Mouse (Mus musculus): ENCODE measurements around the gene Spryd3. TPM values are rescaled to one million over a fixed set of nuclear protein-coding genes. Genes with fewer than 3 reads are reported as not detected.

Gene Spryd3
- total RNA-seq, 1 experiment = 34.8 TPM

DNA sequence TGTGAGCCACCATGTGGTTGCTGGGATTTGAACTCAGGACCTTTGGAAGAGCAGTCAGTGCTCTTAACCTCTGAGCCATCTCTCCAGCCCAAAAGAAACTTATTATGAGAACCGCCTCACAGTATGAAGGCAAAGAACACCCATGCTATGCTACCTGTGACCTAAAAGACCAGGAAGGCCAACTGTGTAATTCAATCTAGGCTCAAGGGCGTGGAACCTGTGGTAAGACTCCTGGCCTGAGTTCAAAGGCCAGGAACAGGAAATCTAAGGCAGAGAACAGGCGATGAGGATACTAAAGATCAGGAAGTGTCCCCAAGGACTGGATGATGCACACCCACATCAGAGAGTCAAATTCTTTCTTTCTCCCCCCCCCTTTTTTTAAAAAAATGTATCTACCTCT is 37.5 kb upstream of the Spryd3 start:
- Histone ChIP-seq H3K36me3 (ENCODE audit: control insufficient read depth, insufficient read depth, low read length, poor library complexity, severe bottlenecking) (0 out of 2 replicates have a peak, but pooled peaks cover 6% of the 10 kb centered on the region), H3K4me1 (ENCODE audit: control insufficient read depth in 2 of 2, insufficient read depth in 2 of 2, low read length in 2 of 2, poor library complexity in 1 of 2) (peaks cover 3 to 10% of the 10 kb centered on the region in 2 experiments; a peak in 2 of 4 replicates), H3K9me3 (ENCODE audit: control insufficient read depth, insufficient read depth, low read depth, low read length) (no peaks in the 10 kb centered on the region), H3K9ac (ENCODE audit: insufficient read depth, low read depth, low read length, poor library complexity, severe bottlenecking) (no peak overlapping the region), H3K4me3 (ENCODE audit: insufficient read depth in 1 of 2, low read depth in 1 of 2, low read length in 2 of 2, poor library complexity in 1 of 2, severe bottlenecking in 1 of 2) (no peak overlapping the region), H3K27ac (ENCODE audit: insufficient read depth, low read depth, low read length, poor library complexity, severe bottlenecking) (no peak overlapping the region)
- in situ Hi-C loops (cut with MboI; ENCODE audit: low sequenced_read_pairs in 2 of 2, unreplicated experiment in 2 of 2) = no loop called here
- no peak for DNase-seq (ENCODE audit: low read depth, low spot score)
- TF ChIP-seq ZC3H11A (IDR thresholded peaks at IDR 0.05; ENCODE audit: borderline replicate concordance, low read depth, low read length) (no peak), ZNF384 (IDR thresholded peaks at IDR 0.05; ENCODE audit: low read depth, low read length) (no peak), CHD2 (IDR thresholded peaks at IDR 0.05; ENCODE audit: low read depth, low read length) (no peak), HCFC1 (IDR thresholded peaks at IDR 0.05; ENCODE audit: borderline replicate concordance, insufficient read depth, low read length) (no peak), MAFK (IDR thresholded peaks at IDR 0.05; ENCODE audit: insufficient read depth, low read depth, low read length) (no peak)

DNA sequence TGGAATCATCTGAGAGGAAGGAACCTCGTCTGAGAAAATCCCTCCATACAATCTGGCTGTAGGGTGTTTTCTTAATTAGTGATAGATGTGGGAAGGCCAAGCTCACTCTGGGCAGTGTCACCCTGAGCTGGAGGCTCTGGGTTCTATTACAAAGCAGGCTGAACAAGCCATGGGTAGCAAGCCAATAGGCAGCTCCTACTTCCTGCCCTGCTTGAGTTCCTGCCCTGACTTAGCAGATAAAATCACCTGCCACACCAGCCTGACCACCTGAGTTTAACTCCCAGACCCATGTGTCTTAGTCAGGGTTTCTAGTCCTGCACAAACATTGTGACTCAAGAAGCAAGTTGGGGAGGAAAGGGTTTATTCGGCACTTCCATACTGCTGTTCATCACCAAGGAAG is 33.0 kb upstream of the Spryd3 start:
- H3K9ac ChIP-seq (ENCODE audit: insufficient read depth, low read depth, low read length, poor library complexity, severe bottlenecking) = no peak overlapping the region
- 0 out of 2 replicates have a peak, but pooled peaks cover 1% of the 10 kb centered on the region for H3K36me3 ChIP-seq (ENCODE audit: control insufficient read depth, insufficient read depth, low read length, poor library complexity, severe bottlenecking)
- H3K4me1 ChIP-seq (ENCODE audit: control insufficient read depth in 2 of 2, insufficient read depth in 2 of 2, low read length in 2 of 2, poor library complexity in 1 of 2) = no peaks in the 10 kb centered on the region; a peak in 1 of 4 replicates
- DNase-seq (ENCODE audit: low read depth, low spot score) = no peak
- TF ChIP-seq MAFK (IDR thresholded peaks at IDR 0.05; ENCODE audit: insufficient read depth, low read depth, low read length) = no peak
- no peak overlapping the region for H3K4me3 ChIP-seq (ENCODE audit: insufficient read depth in 1 of 2, low read depth in 1 of 2, low read length in 2 of 2, poor library complexity in 1 of 2, severe bottlenecking in 1 of 2)
- H3K9me3 ChIP-seq (ENCODE audit: control insufficient read depth, insufficient read depth, low read depth, low read length) = no peaks in the 10 kb centered on the region
- no peak overlapping the region for H3K27ac ChIP-seq (ENCODE audit: insufficient read depth, low read depth, low read length, poor library complexity, severe bottlenecking)
- in situ Hi-C loops (cut with MboI; ENCODE audit: low sequenced_read_pairs in 2 of 2, unreplicated experiment in 2 of 2) = no loop called here

DNA sequence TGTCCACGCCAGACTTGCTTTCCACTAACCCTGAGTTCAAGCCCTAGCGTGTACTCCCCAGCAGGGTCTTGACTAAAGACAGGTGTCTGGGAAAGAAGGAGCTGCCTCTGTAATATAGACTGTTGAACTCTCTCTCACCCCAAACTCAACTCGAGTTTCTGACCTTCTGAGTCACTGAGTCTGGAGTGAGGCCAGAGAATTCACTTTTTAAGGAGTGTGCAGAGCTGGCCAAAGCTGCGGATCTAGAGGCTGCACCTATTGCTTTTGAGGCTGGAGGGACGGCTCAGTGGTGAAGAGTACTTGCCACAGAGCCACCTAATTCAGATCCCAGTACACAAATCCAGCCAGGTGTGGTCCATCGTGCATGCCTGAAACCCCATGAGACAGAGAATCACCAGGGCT is 31.6 kb upstream of the Spryd3 start:
- Histone ChIP-seq H3K4me3 (ENCODE audit: insufficient read depth in 1 of 2, low read depth in 1 of 2, low read length in 2 of 2, poor library complexity in 1 of 2, severe bottlenecking in 1 of 2) (no peak overlapping the region), H3K4me1 (ENCODE audit: control insufficient read depth in 2 of 2, insufficient read depth in 2 of 2, low read length in 2 of 2, poor library complexity in 1 of 2) (no peaks in the 10 kb centered on the region), H3K27ac (ENCODE audit: insufficient read depth, low read depth, low read length, poor library complexity, severe bottlenecking) (no peak overlapping the region; the same call in 1 of the 2 replicates), H3K9ac (ENCODE audit: insufficient read depth, low read depth, low read length, poor library complexity, severe bottlenecking) (no peak overlapping the region), H3K36me3 (ENCODE audit: control insufficient read depth, insufficient read depth, low read length, poor library complexity, severe bottlenecking) (0 out of 2 replicates have a peak, but pooled peaks cover 1% of the 10 kb centered on the region), H3K9me3 (ENCODE audit: control insufficient read depth, insufficient read depth, low read depth, low read length) (no peaks in the 10 kb centered on the region)
- no peak for DNase-seq (ENCODE audit: low read depth, low spot score)
- in situ Hi-C loops (cut with MboI; ENCODE audit: low sequenced_read_pairs in 2 of 2, unreplicated experiment in 2 of 2) = no loop called here
- TF ChIP-seq ZC3H11A (IDR thresholded peaks at IDR 0.05; ENCODE audit: borderline replicate concordance, low read depth, low read length) (no peak), MAFK (IDR thresholded peaks at IDR 0.05; ENCODE audit: insufficient read depth, low read depth, low read length) (no peak), CHD2 (IDR thresholded peaks at IDR 0.05; ENCODE audit: low read depth, low read length) (no peak), ZNF384 (IDR thresholded peaks at IDR 0.05; ENCODE audit: low read depth, low read length) (no peak), HCFC1 (IDR thresholded peaks at IDR 0.05; ENCODE audit: borderline replicate concordance, insufficient read depth, low read length) (no peak)

DNA sequence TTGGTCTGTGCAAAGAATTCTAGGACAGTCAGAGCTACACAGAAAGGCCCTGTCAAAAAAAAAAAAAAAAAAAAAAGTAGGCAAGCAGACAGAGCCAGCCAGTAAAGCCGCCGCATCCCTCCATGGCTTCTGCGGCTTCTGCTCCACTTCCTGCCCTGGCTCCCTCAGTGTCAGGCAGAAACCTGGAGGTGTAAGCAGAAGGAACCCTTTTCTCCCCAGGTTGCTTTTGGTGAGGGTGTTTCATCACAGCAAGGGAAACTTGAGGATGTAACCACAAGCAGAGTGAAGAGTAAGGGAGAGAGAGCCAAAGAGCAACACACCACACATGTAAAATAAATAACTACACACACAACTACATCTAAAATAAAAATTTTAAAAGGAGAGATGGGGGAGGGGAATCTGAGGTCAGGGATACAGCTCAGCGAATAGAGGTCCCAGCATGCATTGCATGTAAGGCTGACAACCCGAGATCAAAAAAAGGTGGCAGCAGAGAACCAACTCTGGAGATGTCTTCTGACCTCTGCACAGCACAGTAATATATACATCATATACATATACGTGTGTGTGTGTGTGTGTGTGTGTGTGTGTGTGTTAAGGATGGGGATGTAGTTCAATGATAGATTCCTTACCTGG is 29.6 kb upstream of the Spryd3 start:
- H3K4me1 ChIP-seq (ENCODE audit: control insufficient read depth in 2 of 2, insufficient read depth in 2 of 2, low read length in 2 of 2, poor library complexity in 1 of 2) = peaks cover 4 to 13% of the 10 kb centered on the region in 2 experiments; a peak in 2 of 4 replicates
- no peak overlapping the region for H3K27ac ChIP-seq (ENCODE audit: insufficient read depth, low read depth, low read length, poor library complexity, severe bottlenecking)
- in situ Hi-C loops (cut with MboI; ENCODE audit: low sequenced_read_pairs in 2 of 2, unreplicated experiment in 2 of 2) = no loop called here
- no peak overlapping the region for H3K9ac ChIP-seq (ENCODE audit: insufficient read depth, low read depth, low read length, poor library complexity, severe bottlenecking)
- H3K36me3 ChIP-seq (ENCODE audit: control insufficient read depth, insufficient read depth, low read length, poor library complexity, severe bottlenecking) = 0 out of 2 replicates have a peak, but pooled peaks cover 1% of the 10 kb centered on the region
- H3K4me3 ChIP-seq (ENCODE audit: insufficient read depth in 1 of 2, low read depth in 1 of 2, low read length in 2 of 2, poor library complexity in 1 of 2, severe bottlenecking in 1 of 2) = no peak overlapping the region
- no peaks in the 10 kb centered on the region for H3K9me3 ChIP-seq (ENCODE audit: control insufficient read depth, insufficient read depth, low read depth, low read length)
- TF ChIP-seq CHD2 (IDR thresholded peaks at IDR 0.05; ENCODE audit: low read depth, low read length) (no peak), MAFK (IDR thresholded peaks at IDR 0.05; ENCODE audit: insufficient read depth, low read depth, low read length) (no peak), ZC3H11A (IDR thresholded peaks at IDR 0.05; ENCODE audit: borderline replicate concordance, low read depth, low read length) (no peak), HCFC1 (IDR thresholded peaks at IDR 0.05; ENCODE audit: borderline replicate concordance, insufficient read depth, low read length) (no peak), ZNF384 (IDR thresholded peaks at IDR 0.05; ENCODE audit: low read depth, low read length) (no peak)
- no peak for DNase-seq (ENCODE audit: low read depth, low spot score)

Data from ES-E14 (cell line).